ENCODE assay signal across 11 mouse cellular contexts in genomic region chr10:103236460-103236772, GRCm38 (mm10). TPM values are rescaled to one million over a fixed set of nuclear protein-coding genes. Genes with fewer than 3 reads are reported as not detected.
DNase-seq lines count a peak whose midpoint lies in the region; ATAC-seq and TF ChIP-seq lines count a peak whose summit lies in the region.
"Had no signal": no experiment of that assay in that cellular context is flagged by ENCODE, and none has a peak within 500 bp of the region (broad histone marks: within the 10 kb centered on the region; RNA-seq: fewer than 3 reads in every experiment).

No protein-coding gene starts in this region.

- no peaks in the 10 kb centered on the region for H3K4me1 ChIP-seq in kidney, embryonic 14.5 days (ENCODE audit: control insufficient read depth, insufficient read depth, low read length)
- no peaks in the 10 kb centered on the region for H3K4me1 ChIP-seq in kidney, adult 2 months (ENCODE audit: control insufficient read depth, insufficient read depth, low read length)
- no peaks in the 10 kb centered on the region for H3K4me1 ChIP-seq in embryonic facial prominence, embryonic 14.5 days (ENCODE audit: control insufficient read depth, insufficient read depth, low read length)
- no peaks in the 10 kb centered on the region for H3K4me1 ChIP-seq in hindbrain, embryonic 14.5 days (replicated peaks; ENCODE audit: control insufficient read depth, insufficient read depth, low read length)
- peaks cover 2% of the 10 kb centered on the region; the same call in 1 of the 2 replicates for H3K4me1 ChIP-seq in midbrain, embryonic 16.5 days (ENCODE audit: control insufficient read depth, insufficient read depth, low read length)
- H3K4me1 ChIP-seq: liver, embryonic 15.5 days had no signal

- no peak overlapping the region for H3K27ac ChIP-seq in kidney, embryonic 14.5 days (ENCODE audit: low read depth, low read length)
- no peak overlapping the region for H3K27ac ChIP-seq in kidney, adult 2 months (ENCODE audit: insufficient read depth, low read depth, low read length)
- H3K27ac ChIP-seq in embryonic facial prominence, embryonic 14.5 days (replicated peaks; ENCODE audit: low read depth, low read length), result no peak overlapping the region
- H3K27ac ChIP-seq in hindbrain, embryonic 14.5 days, result no peak overlapping the region
- no peak overlapping the region for H3K27ac ChIP-seq in midbrain, embryonic 16.5 days (ENCODE audit: low read length)
- H3K27ac ChIP-seq: liver, embryonic 15.5 days had no signal

- H3K4me3 ChIP-seq in kidney, embryonic 14.5 days (ENCODE audit: low read length), result peak overlapping the region; percentile 57
- no peak overlapping the region for H3K4me3 ChIP-seq in kidney, adult 2 months (ENCODE audit: insufficient read depth, low read depth, low read length)
- peak overlapping the region; percentile 57 for H3K4me3 ChIP-seq in embryonic facial prominence, embryonic 14.5 days (ENCODE audit: low read depth, low read length)
- H3K4me3 ChIP-seq in hindbrain, embryonic 14.5 days (replicated peaks; ENCODE audit: low read length), result peak overlapping the region; percentile 67
- H3K4me3 ChIP-seq in midbrain, embryonic 16.5 days (ENCODE audit: low read depth, low read length), result peak overlapping the region; percentile 52
- H3K4me3 ChIP-seq: liver, embryonic 15.5 days had no signal

- no peaks in the 10 kb centered on the region for H3K27me3 ChIP-seq in kidney, embryonic 14.5 days (ENCODE audit: control insufficient read depth, insufficient read depth, low read length)
- no peaks in the 10 kb centered on the region for H3K27me3 ChIP-seq in kidney, adult 2 months (replicated peaks; ENCODE audit: control insufficient read depth, insufficient read depth, low read length)
- no peaks in the 10 kb centered on the region for H3K27me3 ChIP-seq in embryonic facial prominence, embryonic 14.5 days (replicated peaks; ENCODE audit: control insufficient read depth, insufficient read depth, low read length)
- H3K27me3 ChIP-seq in hindbrain, embryonic 14.5 days (ENCODE audit: control insufficient read depth, insufficient read depth, low read length), result no peaks in the 10 kb centered on the region
- H3K27me3 ChIP-seq in midbrain, embryonic 16.5 days (ENCODE audit: control insufficient read depth, insufficient read depth, low read depth, low read length), result no peaks in the 10 kb centered on the region
- H3K27me3 ChIP-seq: CH12.LX; liver, embryonic 15.5 days had no signal

- no peak for ATAC-seq in kidney, embryonic 14.5 days (ENCODE audit: low FRiP score, low TSS enrichment)
- ATAC-seq in embryonic facial prominence, embryonic 14.5 days (ENCODE audit: low read depth), result no peak; the same call in 1 of the 2 replicates
- ATAC-seq in hindbrain, embryonic 14.5 days (ENCODE audit: low FRiP score), result no peak
- peak; percentile 33; the same call in 1 of the 2 replicates for ATAC-seq in midbrain, embryonic 16.5 days

- peak overlapping the region; percentile 72 for H3K4me2 ChIP-seq in kidney, embryonic 14.5 days (replicated peaks; ENCODE audit: low read depth, low read length)
- peak overlapping the region; percentile 81 for H3K4me2 ChIP-seq in embryonic facial prominence, embryonic 14.5 days (ENCODE audit: low read depth, low read length)
- H3K4me2 ChIP-seq in hindbrain, embryonic 14.5 days (replicated peaks), result peak overlapping the region; percentile 78
- peak overlapping the region; percentile 77 for H3K4me2 ChIP-seq in midbrain, embryonic 16.5 days (ENCODE audit: low read length)

- H3K9ac ChIP-seq in kidney, embryonic 14.5 days (ENCODE audit: low read depth, low read length), result no peak overlapping the region
- H3K9ac ChIP-seq in embryonic facial prominence, embryonic 14.5 days (ENCODE audit: low read depth, low read length), result no peak overlapping the region
- no peak overlapping the region for H3K9ac ChIP-seq in hindbrain, embryonic 14.5 days
- no peak overlapping the region for H3K9ac ChIP-seq in midbrain, embryonic 16.5 days (ENCODE audit: low read depth, low read length)
- H3K9ac ChIP-seq: liver, embryonic 15.5 days had no signal

- TF ChIP-seq POLR2A in kidney, adult 2 months (IDR thresholded peaks at IDR 0.05; ENCODE audit: low read depth, low read length), result no peak

- TF ChIP-seq CTCF in kidney, adult 2 months (conservative IDR thresholded peaks at IDR 0.05; ENCODE audit: insufficient read depth, insufficient read length, low read depth, low read length), result no peak

- no peaks in the 10 kb centered on the region for H3K9me3 ChIP-seq in kidney, embryonic 14.5 days (ENCODE audit: control insufficient read depth, low read length)
- no peaks in the 10 kb centered on the region for H3K9me3 ChIP-seq in embryonic facial prominence, embryonic 14.5 days (ENCODE audit: control insufficient read depth, low read length)
- H3K9me3 ChIP-seq in hindbrain, embryonic 14.5 days (ENCODE audit: control insufficient read depth, low read length), result no peaks in the 10 kb centered on the region
- no peaks in the 10 kb centered on the region for H3K9me3 ChIP-seq in midbrain, embryonic 16.5 days (replicated peaks; ENCODE audit: control insufficient read depth, low read length, poor library complexity, severe bottlenecking)
- H3K9me3 ChIP-seq: liver, embryonic 15.5 days had no signal

- DNase-seq in kidney, adult 2 months, result no peak
- DNase-seq in embryonic facial prominence, embryonic 14.5 days (ENCODE audit: low spot score), result no peak
- DNase-seq in hindbrain, embryonic 14.5 days (ENCODE audit: low spot score), result no peak
- no peak for DNase-seq in left cerebral cortex, adult 9 months (ENCODE audit: low spot score in 2 of 2)
- no peak for DNase-seq in spleen, postnatal 36 days (ENCODE audit: low spot score in 2 of 2)
- no peak for DNase-seq in left cerebral cortex, adult 18-20 months (ENCODE audit: low spot score in 2 of 2)
- DNase-seq: thymus, adult 18-20 months had no signal

- H3K36me3 ChIP-seq in kidney, embryonic 14.5 days (ENCODE audit: control insufficient read depth, insufficient read depth, low read length), result no peaks in the 10 kb centered on the region
- H3K36me3 ChIP-seq in kidney, adult 2 months (ENCODE audit: control insufficient read depth, insufficient read depth, low read length), result no peaks in the 10 kb centered on the region
- H3K36me3 ChIP-seq in embryonic facial prominence, embryonic 14.5 days (ENCODE audit: control insufficient read depth, insufficient read depth, low read length), result no peaks in the 10 kb centered on the region
- H3K36me3 ChIP-seq in hindbrain, embryonic 14.5 days (replicated peaks; ENCODE audit: control insufficient read depth, insufficient read depth), result no peaks in the 10 kb centered on the region
- no peaks in the 10 kb centered on the region for H3K36me3 ChIP-seq in midbrain, embryonic 16.5 days (ENCODE audit: control insufficient read depth, insufficient read depth, low read length)
- H3K36me3 ChIP-seq: liver, embryonic 15.5 days had no signal

- 19% methylated on average over 4 of the region's 4 CpGs for WGBS in kidney, embryonic 14.5 days
- WGBS in kidney, adult 2 months, result 22% methylated on average over 4 of the region's 4 CpGs
- 20% methylated on average over 4 of the region's 4 CpGs for WGBS in embryonic facial prominence, embryonic 14.5 days
- 26% methylated on average over 4 of the region's 4 CpGs for WGBS in hindbrain, embryonic 14.5 days
- 18% methylated on average over 4 of the region's 4 CpGs for WGBS in midbrain, embryonic 16.5 days

RNA-seq across cellular contexts. Expression of gene Lrriq1, which starts 0.3 kb away (rescaled TPM):
- 15.2 and 20.2 TPM in 2 replicates for polyA plus RNA-seq in kidney, embryonic 14.5 days (2014; fragmentation: Nextera tagmentation; extraction: Ambion mirVana)
- 0.41 and 1.3 TPM in 2 replicates for polyA plus RNA-seq in kidney, adult 2 months (2012; rRNA removed)
- 2.7 and 3.4 TPM in 2 replicates for polyA plus RNA-seq in embryonic facial prominence, embryonic 14.5 days (2014; fragmentation: Nextera tagmentation; extraction: Ambion mirVana)
- polyA plus RNA-seq in hindbrain, embryonic 14.5 days (2014; fragmentation: Nextera tagmentation; extraction: Ambion mirVana), result 4.7 and 7.3 TPM in 2 replicates
- 4.0 and 4.1 TPM in 2 replicates for polyA plus RNA-seq in midbrain, embryonic 16.5 days (2015; fragmentation: Nextera tagmentation; extraction: Ambion mirVana)
- total RNA-seq in left cerebral cortex, adult 18-20 months (2021), result 1 to 10 TPM; 3.8 to 5.1 TPM
- total RNA-seq: CH12.LX had no signal
- polyA plus RNA-seq: liver, embryonic 15.5 days had no signal
